Mouse (Mus musculus) CD4-positive helper T cell, adult 2 months (primary cell): ENCODE results near the gene Cachd1.

Experiments used
- DNase-seq: peaks from one replicate; pipeline ENCODE4 v3.0.0-alpha.2; 2012; ENCODE audit warnings: low read depth, missing footprints, low spot score

The Cachd1 gene

GRCm38 (mm10) chr4:100790176-100790575, 13.7 kb downstream of the Cachd1 start:
- DNase-seq: no peak

DNA sequence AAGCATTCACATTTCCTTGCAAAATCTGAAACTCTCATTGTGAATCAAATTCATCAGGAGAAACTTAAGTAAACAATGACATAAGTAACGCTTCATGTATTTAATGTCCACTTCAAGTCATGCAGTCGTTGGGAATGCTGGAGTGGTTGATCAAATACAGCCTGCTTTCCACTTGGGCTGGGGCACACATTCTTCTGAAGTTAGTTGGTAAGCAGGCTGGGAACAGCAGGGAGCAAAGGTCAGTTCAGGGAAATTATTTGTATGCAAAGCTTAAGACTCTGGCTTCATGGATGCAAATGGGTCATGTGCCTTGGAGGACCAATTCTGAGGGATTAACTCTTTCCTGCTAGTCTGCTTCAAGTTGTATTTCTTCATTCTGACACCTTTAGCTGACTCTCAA, 16.7 kb downstream of the Cachd1 start:
- no peak for DNase-seq

DNA sequence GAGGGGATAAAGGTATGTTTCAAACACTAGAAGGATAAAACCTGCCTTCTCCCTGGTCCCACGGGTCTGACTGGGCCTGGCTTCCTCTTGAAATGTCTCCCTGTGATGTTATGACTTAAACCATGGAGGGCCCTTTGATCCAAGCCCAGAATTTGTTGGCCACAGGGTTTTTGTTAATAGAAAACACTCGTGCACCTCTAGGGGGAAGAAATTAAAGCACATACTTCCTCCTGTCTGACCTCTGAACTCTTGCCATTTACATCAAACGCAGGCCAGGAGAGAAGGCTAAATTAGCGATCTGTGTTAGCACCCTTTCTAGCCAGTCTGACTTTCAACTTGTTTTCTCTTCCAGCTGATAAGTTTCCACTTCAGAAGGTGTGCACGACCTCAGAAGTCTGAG, 19.0 kb downstream of the Cachd1 start:
- DNase-seq: no peak

DNA sequence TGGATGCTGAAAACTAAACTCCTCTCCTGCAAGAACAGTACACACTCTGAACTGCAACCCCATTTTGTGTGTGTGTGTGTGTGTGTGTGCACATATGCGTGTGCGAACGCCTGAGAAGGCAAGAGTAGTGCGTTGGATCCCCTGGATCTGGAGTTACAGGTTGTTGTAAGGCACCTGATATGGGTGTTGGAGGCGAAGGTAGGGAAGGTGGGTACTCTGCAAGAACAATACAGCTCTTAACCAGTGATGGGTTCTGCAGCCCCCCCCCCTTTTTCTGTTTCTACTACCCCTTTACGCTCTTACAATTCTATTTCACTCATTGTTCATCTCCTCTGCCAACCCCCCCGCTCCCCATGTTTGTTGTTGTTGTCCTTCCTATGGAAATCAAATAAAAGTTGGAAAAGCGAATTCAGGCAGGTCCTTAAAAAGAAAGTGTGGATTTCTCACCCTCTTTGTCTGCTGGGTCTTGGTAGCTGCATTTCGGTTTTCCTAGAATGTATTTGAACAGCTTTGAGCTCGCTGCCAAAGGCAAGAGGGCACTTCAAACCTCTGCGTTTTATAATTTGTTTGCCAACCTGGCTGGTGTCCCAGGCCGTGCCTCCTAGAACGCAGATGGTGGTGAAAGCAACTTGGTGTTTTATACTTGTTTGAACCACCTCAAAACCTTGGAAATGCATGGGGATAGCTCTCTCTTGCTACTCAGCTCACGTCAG, 24.4 kb downstream of the Cachd1 start:
- DNase-seq: no peak

GRCm38 (mm10) chr4:100801443-100801786, 24.9 kb downstream of the Cachd1 start:
- DNase-seq: no peak

GRCm38 (mm10) chr4:100811057-100811695, 34.7 kb downstream of the Cachd1 start:
- no peak for DNase-seq

DNA sequence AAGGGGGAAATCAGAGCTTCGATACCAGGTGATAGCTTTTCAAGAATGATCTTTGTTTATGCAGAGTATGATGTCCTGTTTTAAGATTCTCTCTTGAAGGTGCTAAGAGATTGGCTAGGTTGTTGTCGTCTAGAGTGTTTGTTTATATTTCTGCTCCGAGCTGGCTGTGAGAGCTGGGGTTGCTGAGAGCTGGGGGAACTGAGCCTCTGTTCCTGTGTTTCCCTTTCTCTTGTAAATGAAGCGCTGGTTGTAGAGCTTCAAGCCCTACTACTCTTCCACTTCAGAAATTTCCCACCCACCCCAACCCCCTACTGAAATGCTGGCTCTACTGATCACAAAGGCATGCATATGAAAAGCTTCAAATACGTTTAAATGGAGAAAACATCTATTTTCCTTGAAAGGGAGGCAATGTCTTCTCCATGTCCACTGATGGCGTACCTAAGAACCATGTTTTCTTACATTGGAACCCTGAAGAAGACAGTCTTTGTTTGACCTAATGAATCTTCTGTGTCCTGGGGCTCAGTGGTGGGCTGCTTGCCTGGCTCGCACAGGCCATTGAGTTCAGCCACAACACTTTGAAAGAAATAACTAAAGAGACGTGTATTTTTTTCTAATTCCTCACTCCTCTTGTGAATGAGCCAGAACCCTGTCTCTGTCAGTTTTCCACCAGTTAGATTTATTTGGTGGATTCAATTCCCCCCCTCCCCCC, 35.5 kb downstream of the Cachd1 start:
- DNase-seq: no peak

DNA sequence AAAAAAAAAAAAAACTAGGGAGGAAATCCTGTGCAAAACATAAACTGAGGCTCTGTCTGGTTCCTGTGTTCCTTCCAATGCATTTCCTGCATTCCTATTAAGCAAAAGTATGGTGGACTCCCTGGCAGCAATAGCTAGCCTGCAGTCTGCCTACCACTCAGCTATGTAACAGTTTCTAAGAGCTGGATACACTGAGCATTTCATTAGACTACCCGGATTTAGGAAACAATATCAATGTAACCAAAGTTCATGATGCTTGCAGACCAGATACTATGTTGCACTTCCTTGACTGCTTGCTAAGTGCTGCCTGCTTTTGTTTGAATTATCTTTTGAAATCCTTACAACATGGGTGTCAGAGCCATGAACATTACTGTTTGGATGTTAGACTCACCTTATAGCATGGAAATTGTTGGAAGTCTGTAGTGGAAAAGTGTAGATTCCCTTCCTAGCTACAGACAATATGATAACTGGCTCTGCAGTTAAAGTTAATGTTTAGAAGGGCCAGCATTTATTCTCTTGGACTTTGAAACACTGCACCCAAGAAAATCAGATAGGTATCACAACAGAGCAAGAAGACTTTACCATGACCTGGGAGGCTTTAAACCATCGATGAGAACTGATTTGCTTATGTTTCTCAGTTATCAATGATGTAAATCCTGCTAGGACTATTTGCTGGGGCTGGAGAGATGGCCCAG, 37.4 kb downstream of the Cachd1 start:
- DNase-seq: no peak

- no peak for DNase-seq
These were observed 42.8 kb downstream of the Cachd1 start for GRCm38 (mm10) chr4:100819238-100819637.

DNA sequence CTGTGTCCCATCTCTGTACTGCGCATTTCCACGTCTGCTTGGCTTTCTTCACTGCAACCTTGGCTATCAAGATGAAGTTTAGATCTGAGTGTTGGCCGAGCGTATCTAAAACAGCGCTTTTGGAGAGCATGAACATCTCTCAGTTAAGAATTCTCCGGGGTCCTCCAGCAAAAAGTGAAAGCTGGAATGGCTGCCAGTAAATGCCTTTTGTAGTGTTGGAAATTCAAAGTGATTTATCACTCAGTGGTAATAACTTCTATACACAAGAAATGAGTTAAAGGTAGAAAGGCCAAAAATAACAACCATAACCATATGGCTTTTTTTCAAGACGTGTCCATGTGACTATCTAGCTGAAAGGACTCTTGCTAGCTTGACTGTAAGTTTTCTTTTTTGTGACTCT, 46.1 kb downstream of the Cachd1 start:
- DNase-seq: no peak

DNA sequence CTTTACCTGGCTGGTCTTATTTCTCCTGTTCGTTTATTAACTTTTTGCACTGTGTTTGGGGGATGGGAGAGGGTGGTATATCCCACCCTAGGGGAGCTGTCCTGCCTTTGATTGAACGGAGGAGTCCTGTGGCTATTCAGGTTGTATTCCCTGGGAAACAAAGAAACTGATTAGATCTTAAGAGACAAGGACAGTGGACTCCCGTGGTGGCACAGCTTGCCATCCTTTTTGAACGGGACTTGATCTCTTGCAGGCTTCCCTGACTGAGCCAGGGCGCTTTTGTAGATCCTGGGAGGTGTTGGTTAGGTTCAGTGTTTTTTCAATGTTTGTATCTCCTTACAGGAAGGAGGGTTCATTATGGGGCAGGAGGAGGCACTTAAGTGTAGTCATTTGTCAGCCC, 50.9 kb downstream of the Cachd1 start:
- no peak for DNase-seq

DNA sequence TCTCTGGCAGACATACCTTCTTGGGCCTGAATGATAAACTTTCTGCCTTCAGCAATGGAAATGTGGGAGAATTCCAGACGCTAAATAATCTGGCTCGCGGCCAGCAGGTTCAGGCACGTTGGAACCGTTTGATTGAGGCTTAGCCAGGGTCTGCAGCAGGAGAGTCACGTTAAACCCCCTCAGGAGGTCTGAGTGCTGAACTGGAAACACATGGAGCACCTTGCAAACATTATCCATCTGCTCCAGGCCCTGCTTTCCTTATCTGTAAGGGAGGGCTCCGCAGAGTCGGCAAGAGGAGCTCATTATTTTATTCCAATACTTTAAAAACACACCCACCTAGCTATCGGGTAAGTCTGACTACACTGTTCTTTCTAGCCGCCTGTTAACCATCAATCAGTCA, 52.3 kb downstream of the Cachd1 start:
- no peak for DNase-seq

- DNase-seq: no peak
These were observed 60.7 kb downstream of the Cachd1 start for GRCm38 (mm10) chr4:100837205-100837604.

DNA sequence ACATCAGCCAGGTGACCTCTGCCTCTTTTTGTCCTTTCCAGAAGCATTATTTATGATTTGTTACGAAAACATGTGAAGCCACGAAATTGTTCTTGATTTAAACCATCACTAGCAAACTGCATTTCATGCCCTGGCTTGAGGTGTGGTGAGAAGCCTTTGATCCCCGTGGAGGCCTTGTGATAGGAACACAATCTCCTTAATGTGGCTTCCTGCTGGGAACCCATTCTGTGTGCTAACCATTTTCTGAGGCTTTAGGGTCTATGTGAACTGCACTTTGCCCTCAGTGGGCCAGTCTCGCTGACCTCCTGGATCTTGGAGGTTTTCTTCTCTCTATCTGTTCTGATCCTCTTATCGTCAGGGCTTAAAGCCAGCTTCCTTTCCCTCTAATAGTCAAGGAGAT, 66.2 kb downstream of the Cachd1 start:
- no peak for DNase-seq

GRCm38 (mm10) chr4:100843119-100843518, 66.6 kb downstream of the Cachd1 start:
- no peak for DNase-seq

GRCm38 (mm10) chr4:100850846-100851495, 74.5 kb downstream of the Cachd1 start:
- no peak for DNase-seq

GRCm38 (mm10) chr4:100852448-100852847, 76.0 kb downstream of the Cachd1 start:
- DNase-seq: no peak

- DNase-seq: no peak
These were observed 77.0 kb downstream of the Cachd1 start for GRCm38 (mm10) chr4:100853426-100853825.

DNA sequence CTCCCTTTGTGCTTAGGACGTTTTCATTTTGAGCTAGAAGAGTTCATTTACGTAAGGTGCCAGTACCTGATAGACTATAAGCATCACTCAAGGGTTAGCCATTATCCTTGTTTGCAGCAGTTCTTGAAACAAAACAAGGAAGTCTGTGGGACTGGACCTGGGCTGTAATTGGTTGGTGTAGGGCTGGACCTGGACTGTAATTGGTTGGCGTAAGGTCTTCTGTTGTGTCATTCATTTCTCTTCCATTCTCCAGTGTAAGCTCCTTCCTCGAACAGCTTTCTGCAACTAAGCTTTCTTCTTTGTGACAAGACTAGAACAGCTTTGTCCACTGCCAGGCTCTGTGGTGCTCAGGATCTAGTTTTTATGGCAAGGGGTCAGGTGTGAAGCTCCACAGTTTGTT, 78.9 kb downstream of the Cachd1 start:
- DNase-seq: no peak

DNA sequence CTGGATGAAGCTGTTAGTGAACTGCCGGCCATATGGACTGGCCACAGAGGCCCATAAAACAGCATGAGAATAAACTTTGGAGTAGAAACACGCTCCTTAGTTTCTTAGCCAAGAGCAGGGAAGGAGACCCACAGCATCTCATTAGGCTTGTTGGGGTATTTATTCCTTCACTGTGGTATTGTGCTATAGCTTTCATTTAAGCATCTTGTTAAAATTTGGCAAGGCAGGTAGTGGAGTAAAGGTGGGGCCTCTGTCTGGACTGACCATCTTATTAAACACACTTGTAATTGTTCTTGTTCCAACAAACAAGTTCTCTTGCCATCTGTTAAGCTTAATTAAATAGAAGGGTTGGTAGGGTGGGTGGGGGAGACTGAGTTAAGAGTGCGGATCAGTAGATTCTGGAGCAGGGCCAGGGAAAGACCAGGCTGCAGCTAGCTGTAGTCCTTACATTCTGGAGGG, 81.0 kb downstream of the Cachd1 start:
- no peak for DNase-seq

GRCm38 (mm10) chr4:100863861-100864428, 87.5 kb downstream of the Cachd1 start:
- DNase-seq: no peak
